Mouse (Mus musculus): ENCODE data around the gene Hspb6.

DNA sequence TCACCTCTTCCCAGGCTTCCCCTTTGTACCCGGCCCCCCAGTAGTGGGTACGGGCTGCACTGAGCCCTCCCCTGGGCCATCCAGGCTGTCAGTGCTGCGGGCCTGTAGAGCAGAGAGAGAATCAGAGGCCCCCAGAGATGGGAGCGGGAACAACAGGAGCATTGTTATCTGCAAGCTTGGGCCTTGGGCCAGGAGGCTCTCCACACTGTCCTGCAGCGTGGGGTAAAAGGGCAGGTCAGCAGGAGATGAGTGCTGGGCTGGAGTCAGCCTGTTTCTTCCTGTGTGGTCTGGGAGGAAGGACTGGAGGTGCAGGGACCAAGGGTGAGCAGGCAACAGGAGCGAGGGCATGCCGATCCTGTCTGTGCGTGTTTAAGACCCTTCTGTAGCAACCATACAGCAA is 19.0 kb upstream of the Hspb6 start:
- TF ChIP-seq CTCF (IDR thresholded peaks at IDR 0.05; ENCODE audit: low read depth, low read length) (no peak), GATA1 (IDR thresholded peaks at IDR 0.05; ENCODE audit: borderline replicate concordance, low read length) (no peak)

All from G1E (cell line).